Mouse (Mus musculus): ENCODE measurements around the gene Bcan.

- TF ChIP-seq HCFC1 (IDR thresholded peaks at IDR 0.05; ENCODE audit: borderline replicate concordance, insufficient read depth, low read length) (no peak), MAFK (IDR thresholded peaks at IDR 0.05; ENCODE audit: insufficient read depth, low read depth, low read length) (no peak), ZC3H11A (IDR thresholded peaks at IDR 0.05; ENCODE audit: borderline replicate concordance, low read depth, low read length) (no peak), CHD2 (IDR thresholded peaks at IDR 0.05; ENCODE audit: low read depth, low read length) (no peak)
Measured at GRCm38 (mm10) chr3:87958967-87959366, 41.1 kb downstream of the Bcan start.

Data from ES-E14 (cell line).